8 mouse cellular contexts compared by ENCODE assay signal in the genomic region with DNA sequence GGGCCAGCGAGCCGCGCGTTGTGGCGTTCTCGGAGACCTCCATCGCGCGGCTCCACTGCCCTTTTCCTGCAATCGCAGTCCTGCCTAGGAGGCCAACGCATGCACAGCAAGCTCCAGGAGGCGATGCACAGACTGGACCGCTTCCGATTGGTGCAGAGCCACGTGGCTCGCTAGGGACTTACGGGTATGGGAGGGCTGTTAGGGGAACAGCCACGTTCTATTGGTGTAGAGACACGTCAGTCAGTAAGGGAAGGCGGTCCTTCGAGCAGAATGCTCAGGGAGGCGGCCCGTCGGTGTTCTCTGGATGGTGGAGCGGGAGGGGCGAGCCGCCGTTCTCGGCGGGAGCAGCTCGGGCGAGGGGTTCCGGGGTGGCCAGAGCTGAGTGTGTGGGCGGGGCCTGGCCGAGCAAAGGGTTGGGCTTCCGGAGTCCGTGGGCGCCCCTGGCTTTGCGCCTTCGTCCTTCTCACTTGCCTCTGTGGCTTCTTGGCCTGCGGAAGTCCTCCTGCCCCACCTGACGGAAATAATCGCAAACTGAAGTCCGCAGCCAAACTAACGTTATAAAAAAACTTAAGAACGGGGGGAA. TPM values are rescaled to one million over a fixed set of nuclear protein-coding genes. Genes with fewer than 3 reads are reported as not detected.
A peak's percentile ranks its signal among the peaks of the same experiment; 100 is the strongest.
DNase-seq lines count a peak whose midpoint lies in the region; ATAC-seq and TF ChIP-seq lines count a peak whose summit lies in the region.

TSS of gene B3gntl1 (minus strand) at position 164 of the 583 bp plus-strand sequence.

- H3K36me3 ChIP-seq in forebrain, embryonic 10.5 days (replicated peaks) = peaks cover 13% of the 10 kb centered on the region; the same call in 1 of the 2 replicates
- H3K36me3 ChIP-seq in heart, embryonic 15.5 days = peaks cover 7% of the 10 kb centered on the region
- H3K36me3 ChIP-seq in liver, embryonic 14.5 days (replicated peaks; ENCODE audit: control insufficient read depth, insufficient read depth, low read depth) = no peaks in the 10 kb centered on the region
- no peaks in the 10 kb centered on the region for H3K36me3 ChIP-seq in neural tube, embryonic 11.5 days (ENCODE audit: control insufficient read depth, insufficient read depth, low read length)
- H3K36me3 ChIP-seq in stomach, postnatal 0 days (ENCODE audit: control insufficient read depth, insufficient read depth, low read length) = no peaks in the 10 kb centered on the region

- peak; percentile 97 to 98 for DNase-seq in CD8-positive naive resting alpha-beta T cell, adult 2 months (ENCODE audit: low read depth in 2 of 2, low spot score in 2 of 2)
- DNase-seq in c-Kit-positive CD71-negative TER-119-negative erythroid progenitor cells, embryonic 14.5 days (ENCODE audit: low read depth) = peak; percentile 98
- DNase-seq in forebrain, embryonic 10.5 days (ENCODE audit: extremely low spot score, low spot score) = peak; percentile 96
- peak; percentile 99 for DNase-seq in kidney, postnatal 25 days
- peak; percentile 95 to 96 (median 95) for DNase-seq in liver, embryonic 14.5 days (ENCODE audit: low read depth in 3 of 3, low spot score in 3 of 3)
- DNase-seq in neural tube, embryonic 11.5 days (ENCODE audit: low spot score) = peak; percentile 99
- DNase-seq in stomach, postnatal 0 days (ENCODE audit: low spot score) = peak; percentile 99

- WGBS in forebrain, embryonic 10.5 days = under 1% methylated on average over 46 of the region's 46 CpGs
- under 1% methylated on average over 46 of the region's 46 CpGs for WGBS in heart, embryonic 15.5 days
- WGBS in liver, embryonic 14.5 days (ENCODE audit: insufficient replicate concordance) = under 1% methylated on average over 46 of the region's 46 CpGs
- under 1% methylated on average over 46 of the region's 46 CpGs for WGBS in neural tube, embryonic 11.5 days
- under 1% methylated on average over 46 of the region's 46 CpGs for WGBS in stomach, postnatal 0 days

- peak within 1 kb of the TSS; percentile 67 for H3K9ac ChIP-seq in heart, embryonic 15.5 days
- peak within 1 kb of the TSS; percentile 59 for H3K9ac ChIP-seq in liver, embryonic 14.5 days (replicated peaks)
- H3K9ac ChIP-seq in neural tube, embryonic 11.5 days (ENCODE audit: low read length) = peak within 1 kb of the TSS; percentile 68
- H3K9ac ChIP-seq in stomach, postnatal 0 days (ENCODE audit: low read length) = peak within 1 kb of the TSS; percentile 68

- peak within 1 kb of the TSS; percentile 90 for H3K27ac ChIP-seq in forebrain, embryonic 10.5 days
- peak within 1 kb of the TSS; percentile 92 for H3K27ac ChIP-seq in heart, embryonic 15.5 days
- peak within 1 kb of the TSS; percentile 53 for H3K27ac ChIP-seq in liver, embryonic 14.5 days
- peak within 1 kb of the TSS; percentile 73 for H3K27ac ChIP-seq in neural tube, embryonic 11.5 days (ENCODE audit: low read depth, low read length)
- peak within 1 kb of the TSS; percentile 91 for H3K27ac ChIP-seq in stomach, postnatal 0 days (replicated peaks)

- TF ChIP-seq CTCF in liver, embryonic 14.5 days (IDR thresholded peaks at IDR 0.05; ENCODE audit: low read depth) = peak; percentile 35
- TF ChIP-seq CTCF in stomach, postnatal 0 days (IDR thresholded peaks at IDR 0.05; ENCODE audit: low read depth) = peak; percentile 62

- no peaks in the 10 kb centered on the region for H3K27me3 ChIP-seq in forebrain, embryonic 10.5 days (ENCODE audit: poor library complexity, severe bottlenecking)
- H3K27me3 ChIP-seq in heart, embryonic 15.5 days = no peaks in the 10 kb centered on the region
- no peaks in the 10 kb centered on the region for H3K27me3 ChIP-seq in liver, embryonic 14.5 days (ENCODE audit: control insufficient read depth, insufficient read depth, low read length)
- H3K27me3 ChIP-seq in neural tube, embryonic 11.5 days (ENCODE audit: control insufficient read depth, insufficient read depth, low read length) = no peaks in the 10 kb centered on the region
- no peaks in the 10 kb centered on the region for H3K27me3 ChIP-seq in stomach, postnatal 0 days (ENCODE audit: control insufficient read depth, insufficient read depth, low read length)

- ATAC-seq in heart, embryonic 15.5 days (replicated peaks; ENCODE audit: insufficient number of reproducible peaks, insufficient read depth, low FRiP score, low read depth) = peak; percentile 100
- peak; percentile 100 for ATAC-seq in liver, embryonic 14.5 days (ENCODE audit: insufficient read depth)
- peak; percentile 100 for ATAC-seq in neural tube, embryonic 11.5 days (ENCODE audit: insufficient read depth, low FRiP score, low TSS enrichment)
- ATAC-seq in stomach, postnatal 0 days (ENCODE audit: low FRiP score, low TSS enrichment) = peak; percentile 100

- H3K9me3 ChIP-seq in forebrain, embryonic 10.5 days = 0 out of 2 replicates have a peak, but pooled peaks cover 4% of the 10 kb centered on the region
- H3K9me3 ChIP-seq in heart, embryonic 15.5 days (replicated peaks) = no peaks in the 10 kb centered on the region
- no peaks in the 10 kb centered on the region for H3K9me3 ChIP-seq in liver, embryonic 14.5 days (ENCODE audit: control insufficient read depth, low read length)
- H3K9me3 ChIP-seq in neural tube, embryonic 11.5 days (ENCODE audit: control insufficient read depth, low read length) = no peaks in the 10 kb centered on the region
- no peaks in the 10 kb centered on the region for H3K9me3 ChIP-seq in stomach, postnatal 0 days (ENCODE audit: control insufficient read depth, low read length)

- H3K4me1 ChIP-seq in forebrain, embryonic 10.5 days = peaks cover 21% of the 10 kb centered on the region
- peaks cover 12% of the 10 kb centered on the region for H3K4me1 ChIP-seq in heart, embryonic 15.5 days (replicated peaks)
- H3K4me1 ChIP-seq in liver, embryonic 14.5 days (replicated peaks; ENCODE audit: control insufficient read depth in 2 of 2, insufficient read depth in 2 of 2, low read length in 1 of 2) = peaks cover 5% of the 10 kb centered on the region in 2 experiments
- no peaks in the 10 kb centered on the region for H3K4me1 ChIP-seq in neural tube, embryonic 11.5 days (ENCODE audit: control insufficient read depth, insufficient read depth, low read length)
- H3K4me1 ChIP-seq in stomach, postnatal 0 days (replicated peaks; ENCODE audit: control insufficient read depth, insufficient read depth) = peaks cover 2% of the 10 kb centered on the region; the same call in 1 of the 2 replicates

- H3K4me2 ChIP-seq in heart, embryonic 15.5 days = peak within 1 kb of the TSS; percentile 76
- peak within 1 kb of the TSS; percentile 78 for H3K4me2 ChIP-seq in liver, embryonic 14.5 days (ENCODE audit: low read depth)
- peak within 1 kb of the TSS; percentile 74 for H3K4me2 ChIP-seq in neural tube, embryonic 11.5 days (ENCODE audit: low read depth)
- peak within 1 kb of the TSS; percentile 80 for H3K4me2 ChIP-seq in stomach, postnatal 0 days (replicated peaks; ENCODE audit: low read depth)

- peak within 1 kb of the TSS; percentile 67 for H3K4me3 ChIP-seq in forebrain, embryonic 10.5 days
- peak within 1 kb of the TSS; percentile 75 for H3K4me3 ChIP-seq in heart, embryonic 15.5 days
- H3K4me3 ChIP-seq in liver, embryonic 14.5 days (ENCODE audit: insufficient read depth in 1 of 2, low read depth in 2 of 2, low read length in 2 of 2) = peak within 1 kb of the TSS; percentile 50
- peak within 1 kb of the TSS; percentile 59 for H3K4me3 ChIP-seq in neural tube, embryonic 11.5 days (ENCODE audit: low read depth, low read length)
- H3K4me3 ChIP-seq in stomach, postnatal 0 days (ENCODE audit: low read depth, low read length) = peak within 1 kb of the TSS; percentile 60

- TF ChIP-seq EP300 in liver, embryonic 14.5 days (IDR thresholded peaks at IDR 0.05; ENCODE audit: low read depth) = no peak
- no peak for TF ChIP-seq EP300 in stomach, postnatal 0 days (optimal IDR thresholded peaks at IDR 0.05)

RNA-seq across cellular contexts. Expression of gene B3gntl1, which starts in this region (rescaled TPM):
- polyA plus RNA-seq in forebrain, embryonic 10.5 days (2016; fragmentation: Nextera tagmentation; extraction: Ambion mirVana) = 6.6 and 7.7 TPM in 2 replicates
- 5.4 and 6.6 TPM in 2 replicates for polyA plus RNA-seq in heart, embryonic 15.5 days (2015; fragmentation: Nextera tagmentation; extraction: Ambion mirVana)
- polyA plus RNA-seq in liver, embryonic 14.5 days (2012; rRNA removed) = 1.5 and 1.6 TPM in 2 replicates
- 0.91 and 1.2 TPM in 2 replicates for polyA plus RNA-seq in liver, embryonic 14.5 days (2014; fragmentation: Nextera tagmentation; extraction: Ambion mirVana)
- 6.1 and 6.4 TPM in 2 replicates for polyA plus RNA-seq in neural tube, embryonic 11.5 days (2014; fragmentation: Nextera tagmentation; extraction: Ambion mirVana)
- polyA plus RNA-seq in stomach, postnatal 0 days (2015; fragmentation: Nextera tagmentation; extraction: Ambion mirVana) = 3.3 and 4.2 TPM in 2 replicates

Comparison
In these comparisons a context has a peak if more than half of its experiments do, and no peak if none do; other contexts are left out.
1. Peak in every context shown above with its lines: DNase-seq, ATAC-seq, H3K4me3 ChIP-seq and H3K27ac ChIP-seq.